Mouse (Mus musculus): ENCODE results near the gene Elmo3.

DNA sequence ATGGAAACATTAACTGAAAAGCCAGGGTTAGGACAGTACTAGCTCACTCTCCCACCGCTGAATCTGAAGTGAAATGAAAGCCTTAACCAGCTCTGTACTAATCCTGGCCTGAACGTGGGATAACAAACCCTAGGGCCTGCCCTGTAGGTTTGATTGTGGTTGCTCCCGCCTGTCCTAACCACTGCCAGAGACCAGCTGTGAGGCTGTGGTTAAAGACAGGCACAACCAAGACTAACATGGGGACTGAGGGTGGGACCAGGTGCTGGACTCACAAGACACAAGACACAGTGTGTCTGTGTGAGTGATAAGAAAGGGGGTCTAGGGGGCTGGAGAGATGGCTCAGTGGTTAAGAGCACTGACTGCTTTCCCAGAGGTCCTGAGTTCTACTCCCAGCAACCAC lies 24.8 kb upstream of the Elmo3 start:
- TF ChIP-seq CTCF (IDR thresholded peaks at IDR 0.05; ENCODE audit: low read depth), result no peak
- TF ChIP-seq EP300 (optimal IDR thresholded peaks at IDR 0.05), result no peak

Data from stomach, postnatal 0 days (tissue).